Mouse (Mus musculus): Measurements from ENCODE around the gene Calcb.

DNA sequence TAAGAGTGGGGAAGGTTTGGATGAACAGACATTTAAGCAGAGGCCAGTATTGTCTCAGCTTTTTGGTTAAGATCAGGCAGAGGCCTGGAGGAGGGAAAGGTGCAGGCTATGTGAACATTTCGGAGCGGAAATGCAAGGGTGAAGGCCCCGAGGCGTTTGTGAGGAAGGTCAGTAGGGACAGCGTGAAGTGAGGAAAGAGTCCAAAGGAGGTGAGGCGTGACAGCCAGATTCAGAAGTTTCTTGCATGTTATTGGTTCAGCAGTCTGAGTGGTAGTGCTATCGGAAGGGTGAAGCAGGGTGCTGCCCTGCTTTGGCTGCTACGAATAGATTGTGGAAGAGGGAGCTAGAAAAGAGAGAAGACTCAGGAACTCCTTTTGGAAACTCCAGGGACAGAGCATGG lies 36.2 kb downstream of the Calcb start:
- TF ChIP-seq CTCF (IDR thresholded peaks at IDR 0.05; ENCODE audit: control insufficient read depth, insufficient read depth, insufficient read length): no peak
- TF ChIP-seq MYOD1 (IDR thresholded peaks at IDR 0.05; ENCODE audit: control insufficient read depth, insufficient read length, low read depth): no peak
- TF ChIP-seq CEBPB (IDR thresholded peaks at IDR 0.05; ENCODE audit: low read depth): no peak
- no peak for TF ChIP-seq USF1 (IDR thresholded peaks at IDR 0.05; ENCODE audit: low read depth)

Measured in C2C12 (cell line).